Mouse (Mus musculus) heart, embryonic 15.5 days (tissue): ENCODE results near the gene Agrn. TPM values are rescaled to one million over a fixed set of nuclear protein-coding genes. Genes with fewer than 3 reads are reported as not detected.

ENCODE experiments used
- ATAC-seq: fragments of 200-750 bp; cut with Nextera tagmentation; replicated peaks from 2 replicates; pipeline ENCODE4 v1.8.0; 2017; ENCODE audit warnings: low read depth, moderate TSS enrichment; ENCODE audit not compliant: insufficient number of reproducible peaks, insufficient read depth, low FRiP score
- H3K27ac ChIP-seq: fragments of 300-500 bp; sonication (generic); 2 replicates; pipeline ENCODE4 v1.5.1; 2015; ENCODE audit warnings: mild to moderate bottlenecking, inconsistent platforms
- H3K27me3 ChIP-seq: fragments of 300-500 bp; sonication (generic); 2 replicates; pipeline ENCODE4 v1.6.1; 2015; ENCODE audit warnings: inconsistent platforms
- H3K36me3 ChIP-seq: fragments of 300-500 bp; sonication (generic); 2 replicates; pipeline ENCODE4 v1.6.1; 2015; ENCODE audit warnings: mild to moderate bottlenecking, inconsistent platforms
- H3K4me1 ChIP-seq: fragments of 300-500 bp; sonication (generic); replicated peaks from 2 replicates; pipeline ENCODE4 v1.6.1; 2015; ENCODE audit warnings: inconsistent platforms
- H3K4me2 ChIP-seq: fragments of 300-500 bp; sonication (generic); 2 replicates; pipeline ENCODE4 v1.6.1; 2015; ENCODE audit warnings: inconsistent platforms, mild to moderate bottlenecking, moderate library complexity
- H3K4me3 ChIP-seq: fragments of 300-500 bp; sonication (generic); 2 replicates; pipeline ENCODE4 v1.5.1; 2015; ENCODE audit warnings: mild to moderate bottlenecking, inconsistent platforms
- H3K9ac ChIP-seq: fragments of 300-500 bp; sonication (generic); 2 replicates; pipeline ENCODE4 v1.6.1; 2015; ENCODE audit warnings: mild to moderate bottlenecking, inconsistent platforms
- H3K9me3 ChIP-seq: fragments of 300-500 bp; sonication (generic); replicated peaks from 2 replicates; pipeline ENCODE4 v1.6.1; 2016; ENCODE audit warnings: inconsistent platforms
- WGBS: fragments of 180-500 bp; shearing (Covaris S2); methylation state at CpG from one replicate; pipeline ENCODE4 v1.1.7; 2015; ENCODE audit warnings: mixed read lengths; 5-methylcytosine and 5-hydroxymethylcytosine counted together
- polyA plus RNA-seq: library from polyadenylated mRNA; unstranded; fragments of >200 nt; fragmentation: Nextera tagmentation; extraction: Ambion mirVana; gene quantifications from 2 replicates; pipeline ENCODE4 v1.2.1, GENCODE M21; 2015

The Agrn gene
- polyA plus RNA-seq, 1 experiment from 2014 or later: 38.0 TPM

- Histone ChIP-seq H3K36me3 (peaks cover 5% of the 10 kb centered on the region; the same call in 1 of the 2 replicates), H3K4me2 (no peak overlapping the region; the same call in 1 of the 2 replicates), H3K27ac (no peak overlapping the region), H3K27me3 (no peaks in the 10 kb centered on the region), H3K9me3 (no peaks in the 10 kb centered on the region), H3K4me1 (peaks cover 30% of the 10 kb centered on the region), H3K4me3 (no peak overlapping the region), H3K9ac (no peak overlapping the region)
- WGBS: 75% methylated on average over 16 of the region's 16 CpGs
- ATAC-seq: no peak
Measured at GRCm38 (mm10) chr4:156217838-156218237, 20.6 kb upstream of the Agrn start.

GRCm38 (mm10) chr4:156217022-156217669 lies 19.9 kb upstream of the Agrn start:
- Histone ChIP-seq H3K9ac (peak overlapping the region; percentile 29; the same call in 1 of the 2 replicates), H3K4me2 (peak overlapping the region; percentile 48), H3K27me3 (no peaks in the 10 kb centered on the region), H3K4me3 (peak overlapping the region; percentile 32), H3K27ac (peak overlapping the region; percentile 88), H3K9me3 (no peaks in the 10 kb centered on the region), H3K4me1 (peaks cover 30% of the 10 kb centered on the region), H3K36me3 (peaks cover 5% of the 10 kb centered on the region; the same call in 1 of the 2 replicates)
- ATAC-seq: no peak; the same call in 1 of the 2 replicates
- 55% methylated on average over 16 of the region's 16 CpGs for WGBS

- WGBS: 77% methylated on average over 2 of the region's 2 CpGs
- H3K4me2 ChIP-seq: peak overlapping the region; percentile 48
Measured at GRCm38 (mm10) chr4:156216196-156216595, 18.9 kb upstream of the Agrn start.

GRCm38 (mm10) chr4:156215649-156216048 lies 18.4 kb upstream of the Agrn start, which contains the start of gene Perm1:
Gene Perm1, plus strand, starts transcription at chr4:156215868.
- Histone ChIP-seq H3K27me3 (no peaks in the 10 kb centered on the region), H3K4me1 (peaks cover 30% of the 10 kb centered on the region), H3K27ac (peak within 1 kb of the TSS; percentile 88), H3K9me3 (no peaks in the 10 kb centered on the region), H3K4me2 (peak within 1 kb of the TSS; percentile 48), H3K9ac (peak within 1 kb of the TSS; percentile 15; the same call in 1 of the 2 replicates), H3K36me3 (no peaks in the 10 kb centered on the region), H3K4me3 (peak within 1 kb of the TSS; percentile 32)
- 35% methylated on average over 4 of the region's 4 CpGs for WGBS
- ATAC-seq: peak; percentile 78

More at GRCm38 (mm10) chr4:156216196-156216595, 18.9 kb upstream of the Agrn start:
- Histone ChIP-seq H3K4me1 (peaks cover 30% of the 10 kb centered on the region), H3K27me3 (no peaks in the 10 kb centered on the region), H3K9me3 (no peaks in the 10 kb centered on the region), H3K36me3 (no peaks in the 10 kb centered on the region), H3K9ac (peak overlapping the region; percentile 15; the same call in 1 of the 2 replicates), H3K4me3 (peak overlapping the region; percentile 32), H3K27ac (peak overlapping the region; percentile 88)
- no peak; the same call in 1 of the 2 replicates for ATAC-seq

GRCm38 (mm10) chr4:156213134-156213533 lies 15.8 kb upstream of the Agrn start:
- no peaks in the 10 kb centered on the region for H3K36me3 ChIP-seq
- H3K9me3 ChIP-seq: no peaks in the 10 kb centered on the region
- no peak overlapping the region for H3K4me2 ChIP-seq
- no peaks in the 10 kb centered on the region for H3K27me3 ChIP-seq
- no peak for ATAC-seq
- no peak overlapping the region for H3K27ac ChIP-seq
- WGBS: 91% methylated on average over 13 of the region's 13 CpGs
- no peak overlapping the region for H3K4me3 ChIP-seq
- H3K9ac ChIP-seq: no peak overlapping the region
- peaks cover 24% of the 10 kb centered on the region for H3K4me1 ChIP-seq

- H3K4me1 ChIP-seq: peaks cover 2% of the 10 kb centered on the region; the same call in 1 of the 2 replicates
- H3K4me2 ChIP-seq: no peak overlapping the region
- no peak overlapping the region for H3K4me3 ChIP-seq
- 64% methylated on average over 13 of the region's 13 CpGs for WGBS
- ATAC-seq: no peak
- no peaks in the 10 kb centered on the region for H3K27me3 ChIP-seq
- H3K27ac ChIP-seq: no peak overlapping the region
- H3K9ac ChIP-seq: no peak overlapping the region
- no peaks in the 10 kb centered on the region for H3K36me3 ChIP-seq
- H3K9me3 ChIP-seq: no peaks in the 10 kb centered on the region
Measured at GRCm38 (mm10) chr4:156209963-156210635, 12.8 kb upstream of the Agrn start.

- Histone ChIP-seq H3K4me2 (no peak overlapping the region), H3K36me3 (no peaks in the 10 kb centered on the region), H3K9me3 (no peaks in the 10 kb centered on the region), H3K4me3 (no peak overlapping the region), H3K27ac (no peak overlapping the region), H3K27me3 (no peaks in the 10 kb centered on the region), H3K4me1 (peaks cover 5% of the 10 kb centered on the region), H3K9ac (no peak overlapping the region)
- no peak for ATAC-seq
- 91% methylated on average over 4 of the region's 4 CpGs for WGBS
Measured at GRCm38 (mm10) chr4:156208872-156209271, 11.6 kb upstream of the Agrn start.

GRCm38 (mm10) chr4:156203413-156204131 lies 6.3 kb upstream of the Agrn start:
- peak overlapping the region; percentile 78 for H3K9ac ChIP-seq
- H3K36me3 ChIP-seq: no peaks in the 10 kb centered on the region
- under 1% methylated on average over 49 of the region's 49 CpGs for WGBS
- H3K27ac ChIP-seq: peak overlapping the region; percentile 82
- no peaks in the 10 kb centered on the region for H3K27me3 ChIP-seq
- no peaks in the 10 kb centered on the region for H3K9me3 ChIP-seq
- H3K4me1 ChIP-seq: peaks cover 18% of the 10 kb centered on the region
- H3K4me3 ChIP-seq: peak overlapping the region; percentile 69
- H3K4me2 ChIP-seq: peak overlapping the region; percentile 97
- peak; percentile 40 for ATAC-seq

GRCm38 (mm10) chr4:156203001-156203412 lies 5.7 kb upstream of the Agrn start, which contains the start of gene AW011738:
Gene AW011738, plus strand, starts transcription at chr4:156203304.
- Histone ChIP-seq H3K4me2 (peak within 1 kb of the TSS; percentile 97), H3K4me1 (peaks cover 18% of the 10 kb centered on the region), H3K27ac (peak within 1 kb of the TSS; percentile 82), H3K36me3 (no peaks in the 10 kb centered on the region), H3K4me3 (peak within 1 kb of the TSS; percentile 69), H3K9ac (peak within 1 kb of the TSS; percentile 78), H3K9me3 (no peaks in the 10 kb centered on the region), H3K27me3 (no peaks in the 10 kb centered on the region)
- under 1% methylated on average over 38 of the region's 39 CpGs for WGBS
- peak; percentile 86 for ATAC-seq

- H3K27me3 ChIP-seq: no peaks in the 10 kb centered on the region
- peak overlapping the region; percentile 78 for H3K9ac ChIP-seq
- peak overlapping the region; percentile 69 for H3K4me3 ChIP-seq
- no peaks in the 10 kb centered on the region for H3K9me3 ChIP-seq
- peak overlapping the region; percentile 79 for H3K27ac ChIP-seq
- no peak for ATAC-seq
- H3K4me1 ChIP-seq: peaks cover 18% of the 10 kb centered on the region
- peak overlapping the region; percentile 97 for H3K4me2 ChIP-seq
- H3K36me3 ChIP-seq: no peaks in the 10 kb centered on the region
- 13% methylated on average over 12 of the region's 12 CpGs for WGBS
Measured at GRCm38 (mm10) chr4:156202462-156202893, 5.2 kb upstream of the Agrn start.
